Mouse (Mus musculus) kidney, adult 8-10 months (tissue): ENCODE measurements around the gene Hoxd3.

ENCODE experiments used
- DNase-seq, 2 experiments: peaks; one replicate each; pipeline ENCODE4 v3.0.0; 2022

The Hoxd3 gene

DNA sequence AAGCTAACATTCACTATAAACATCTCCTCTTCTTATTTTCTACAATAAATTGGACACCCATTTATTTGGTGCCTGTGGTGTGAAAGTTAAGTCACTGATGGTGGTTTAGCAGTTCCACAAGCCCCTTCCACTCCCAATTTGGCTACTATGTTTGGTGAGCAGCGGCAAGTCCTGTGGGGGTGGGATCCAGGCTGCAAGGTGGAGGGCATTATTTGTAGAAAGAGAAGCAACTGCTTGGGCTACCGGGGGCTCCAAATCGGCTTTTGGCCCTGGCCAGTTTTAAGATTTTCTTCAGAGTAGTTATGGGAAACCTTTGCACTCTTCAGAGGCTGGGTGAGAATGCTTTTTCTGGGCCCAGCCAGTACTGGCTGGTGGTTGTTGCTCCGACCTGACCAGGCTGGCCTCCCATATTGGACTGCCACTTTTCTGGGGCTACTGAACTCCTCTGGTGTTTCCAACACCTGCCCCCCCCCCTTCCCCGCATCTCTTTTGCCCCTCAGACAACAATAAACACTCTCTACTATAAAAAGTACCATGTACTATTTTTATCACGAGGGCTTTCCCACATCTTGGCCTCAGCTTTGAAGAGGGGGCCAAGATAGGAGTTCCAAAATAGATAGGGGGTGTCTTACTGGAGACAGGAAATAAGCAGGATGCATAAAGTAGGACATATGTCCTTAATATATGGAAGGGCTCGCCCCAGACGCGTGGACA lies 20.2 kb downstream of the Hoxd3 start:
- DNase-seq, result no peak

DNA sequence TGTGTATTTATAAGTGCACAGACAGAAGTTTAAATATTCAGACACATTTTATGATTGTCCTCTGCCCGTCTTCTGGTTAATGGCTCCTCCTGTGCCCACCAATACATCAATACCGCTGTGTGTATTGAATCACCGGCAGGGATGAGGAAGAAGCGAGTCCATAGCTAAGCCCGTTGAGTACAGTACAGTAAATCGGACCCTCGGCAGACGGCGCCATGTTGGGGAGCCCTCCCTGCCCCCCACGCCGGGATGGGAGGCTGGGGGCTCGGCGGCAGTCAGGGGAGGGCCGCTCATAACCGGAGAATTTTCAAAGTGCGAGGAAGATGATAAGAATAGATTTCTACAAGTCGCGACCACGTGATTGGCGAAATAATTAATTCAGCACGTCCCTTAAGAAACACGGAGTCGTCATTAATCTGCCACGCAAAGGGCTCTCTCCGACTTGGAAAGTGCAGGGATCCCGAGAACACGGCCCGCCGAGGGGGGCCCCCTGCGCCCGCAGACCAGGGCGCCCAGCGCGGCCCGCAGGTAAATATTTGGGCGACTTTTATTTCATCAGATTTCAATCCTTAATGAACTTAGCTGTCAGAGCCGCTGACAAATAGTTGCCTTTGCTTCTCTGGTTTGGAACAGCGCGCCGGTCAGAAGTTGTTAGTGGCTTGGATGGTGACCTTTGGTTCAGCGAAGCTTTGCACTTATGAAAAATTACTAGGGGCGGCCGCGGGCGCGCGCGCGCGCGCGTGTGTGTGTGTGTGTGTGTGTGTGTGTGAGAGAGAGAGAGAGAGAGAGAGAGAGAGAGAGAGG lies 21.0 kb downstream of the Hoxd3 start:
- DNase-seq, result no peak

DNA sequence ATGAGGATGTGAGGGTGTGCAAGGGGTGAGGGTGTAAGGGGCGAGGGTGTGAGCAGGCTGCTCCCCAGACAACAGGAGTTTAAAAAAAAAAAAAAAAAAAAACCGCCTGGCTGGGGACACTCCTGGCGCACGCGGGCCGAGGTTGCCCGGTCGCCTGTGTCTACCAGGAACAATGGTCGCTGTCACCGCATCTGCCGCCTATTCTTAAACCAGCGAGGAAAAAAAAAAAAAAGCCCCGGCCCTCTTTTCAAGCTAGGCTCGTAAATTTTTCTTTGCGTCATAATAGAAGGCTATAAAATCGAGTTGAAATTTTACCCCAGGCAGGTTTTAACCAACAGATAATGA lies 21.6 kb downstream of the Hoxd3 start:
- DNase-seq, result no peak

DNA sequence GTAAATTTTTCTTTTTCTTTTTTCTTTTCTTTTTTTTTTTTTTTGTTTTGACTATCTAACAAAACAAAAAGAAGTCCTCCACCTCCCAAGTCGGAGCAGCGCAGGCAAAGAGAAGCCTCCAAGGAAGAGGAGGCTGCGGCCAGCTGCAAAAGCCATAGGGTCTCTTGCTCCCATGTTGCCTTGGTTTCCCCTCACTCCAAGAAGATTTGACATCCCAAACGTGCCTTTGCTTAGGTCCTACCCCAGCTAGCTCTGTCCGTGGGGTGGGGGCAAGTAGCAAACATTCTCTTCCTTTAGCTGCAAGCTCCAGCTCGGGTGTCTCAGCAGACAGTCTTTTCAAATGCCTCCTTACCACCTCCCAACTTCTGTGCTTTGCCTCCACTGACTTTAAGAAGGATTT lies 22.0 kb downstream of the Hoxd3 start:
- no peak for DNase-seq

DNA sequence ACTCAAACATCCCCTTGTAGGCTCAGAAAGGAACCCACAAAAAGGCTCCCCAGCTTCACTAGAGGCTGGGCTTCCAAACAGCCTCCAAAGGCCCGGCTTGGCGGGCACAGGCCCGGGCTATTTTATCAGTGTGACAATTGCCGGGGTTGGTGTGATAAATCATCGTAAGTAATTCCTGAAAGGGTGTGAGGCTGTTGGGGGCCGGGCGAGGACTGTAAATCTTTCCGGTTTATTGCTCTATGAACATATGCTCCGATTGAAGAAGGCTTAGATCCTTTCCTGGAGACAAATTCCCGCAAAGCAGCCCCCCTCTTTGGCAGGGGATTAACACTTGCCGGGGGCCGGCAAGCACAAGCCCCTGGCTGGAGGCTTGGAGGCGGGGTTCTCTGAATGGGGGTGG lies 22.7 kb downstream of the Hoxd3 start:
- no peak for DNase-seq

DNA sequence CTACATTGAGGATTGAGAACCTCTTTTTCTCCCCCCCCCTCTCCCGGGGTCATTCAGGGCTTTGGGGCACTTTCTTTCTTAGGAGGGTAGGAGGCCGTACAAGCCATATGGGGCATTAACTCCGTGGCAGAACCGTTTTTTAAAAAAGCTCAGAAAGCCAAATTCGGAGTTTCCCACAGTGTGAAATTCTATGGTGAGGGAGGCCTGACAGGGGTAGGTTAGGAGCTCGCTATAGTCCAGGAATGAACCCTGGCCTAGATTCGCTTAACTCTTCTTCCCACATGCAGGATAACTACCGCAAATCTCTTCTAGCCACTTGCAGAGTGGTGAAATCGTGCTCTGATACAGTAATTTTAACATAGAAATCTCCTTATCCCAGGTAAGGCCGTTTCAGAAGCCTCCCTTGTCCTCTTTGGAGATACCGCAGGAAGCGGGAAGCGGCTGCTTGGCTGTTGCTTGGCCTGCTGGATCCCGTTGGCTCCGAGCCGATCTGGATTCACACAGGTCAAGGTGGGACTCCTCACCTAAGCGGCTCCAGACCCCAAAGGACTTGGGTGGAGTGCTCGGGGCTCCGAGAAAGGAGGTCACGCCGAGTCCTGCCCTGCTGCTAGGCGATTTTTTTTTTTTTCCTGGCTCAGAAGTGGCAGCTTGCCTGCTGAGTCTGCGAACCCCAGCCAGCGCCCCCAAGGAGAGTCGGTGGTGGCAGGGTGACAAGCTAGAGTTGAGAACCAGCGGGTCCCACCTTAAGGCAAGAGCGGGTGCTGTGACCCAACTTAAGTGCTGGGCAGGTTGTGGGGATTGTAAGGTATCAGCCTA lies 23.5 kb downstream of the Hoxd3 start:
- DNase-seq, result no peak

DNA sequence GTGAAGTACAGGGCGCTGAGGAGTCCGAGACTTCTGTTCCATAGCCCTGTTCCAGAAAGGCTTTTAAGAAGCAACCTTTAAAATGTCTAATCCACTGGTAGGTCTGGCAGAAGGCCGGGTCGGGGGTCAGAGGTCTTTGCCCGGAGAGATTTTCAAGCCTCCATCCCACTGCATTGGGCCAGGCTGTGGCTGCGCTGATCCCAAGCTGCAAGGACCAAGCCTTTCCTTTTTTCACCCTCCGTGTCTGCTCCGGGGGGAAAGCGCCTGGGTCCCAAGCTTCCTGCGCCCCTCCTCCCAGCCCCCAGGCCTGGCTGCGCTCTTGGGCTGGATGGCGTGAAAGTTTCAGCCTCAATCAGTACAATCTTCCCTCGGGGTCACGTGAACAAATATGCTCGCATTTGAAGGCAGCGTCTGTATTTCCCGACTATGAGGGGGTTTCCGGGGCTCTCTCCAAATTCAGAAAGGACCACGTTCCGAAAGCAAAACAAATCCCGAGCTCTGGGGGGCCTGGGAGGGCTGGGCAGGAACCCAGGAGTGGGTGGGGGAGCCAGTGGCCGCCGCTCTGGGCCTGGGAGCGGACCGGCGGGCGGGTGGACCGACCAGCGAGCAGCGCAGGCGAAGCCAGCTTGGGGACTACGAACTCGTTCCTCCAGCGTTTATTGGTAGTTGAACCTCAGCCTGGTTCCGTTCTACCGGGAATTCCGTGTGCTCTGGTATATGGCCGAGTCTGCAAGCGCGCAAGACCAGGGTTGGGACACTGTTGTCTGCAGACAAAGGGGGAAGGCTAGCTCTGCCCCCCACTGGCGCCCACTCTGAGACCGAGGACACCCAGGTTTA lies 24.3 kb downstream of the Hoxd3 start:
- DNase-seq, result no peak

DNA sequence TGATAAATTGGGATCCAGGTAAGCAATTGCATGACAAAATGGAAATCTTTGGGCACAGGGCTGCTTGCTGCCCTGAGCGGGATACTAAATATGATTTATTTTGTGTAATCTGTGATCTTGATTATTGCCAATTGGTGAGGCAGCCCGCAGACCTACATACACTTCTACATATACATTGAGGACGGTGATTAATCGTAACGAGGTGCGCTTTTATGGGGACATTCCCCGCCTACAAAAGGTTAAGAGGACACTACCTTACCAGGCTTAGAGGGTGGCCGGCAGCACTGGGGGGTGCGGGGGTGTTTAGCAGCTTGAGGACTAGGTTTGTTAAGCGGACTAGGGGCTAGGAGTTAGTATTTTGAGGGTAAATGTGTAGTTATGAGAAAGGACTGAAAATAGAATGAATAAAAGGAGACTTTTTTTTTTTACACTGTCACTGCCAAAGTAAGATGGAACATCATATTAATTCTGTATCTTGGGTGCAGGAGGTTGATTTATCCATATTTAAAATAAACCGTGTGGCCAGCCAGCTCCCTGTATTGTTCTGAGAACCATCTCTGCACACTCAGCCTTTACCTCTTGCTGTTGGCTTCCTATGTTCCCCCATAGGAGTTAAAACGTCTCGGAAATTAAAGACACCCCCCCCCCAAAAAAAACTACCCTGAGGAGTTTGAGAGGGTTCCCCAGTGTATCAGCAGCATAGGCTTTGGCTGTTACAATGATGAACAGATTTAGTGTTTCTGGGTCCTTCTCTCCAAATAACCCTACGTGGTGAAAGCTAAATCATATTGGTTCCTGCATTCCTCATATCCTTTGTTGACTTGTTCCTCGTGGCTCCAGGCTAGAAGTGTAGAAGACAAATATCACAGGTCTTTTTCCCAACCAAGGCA lies 25.2 kb downstream of the Hoxd3 start:
- no peak for DNase-seq

DNA sequence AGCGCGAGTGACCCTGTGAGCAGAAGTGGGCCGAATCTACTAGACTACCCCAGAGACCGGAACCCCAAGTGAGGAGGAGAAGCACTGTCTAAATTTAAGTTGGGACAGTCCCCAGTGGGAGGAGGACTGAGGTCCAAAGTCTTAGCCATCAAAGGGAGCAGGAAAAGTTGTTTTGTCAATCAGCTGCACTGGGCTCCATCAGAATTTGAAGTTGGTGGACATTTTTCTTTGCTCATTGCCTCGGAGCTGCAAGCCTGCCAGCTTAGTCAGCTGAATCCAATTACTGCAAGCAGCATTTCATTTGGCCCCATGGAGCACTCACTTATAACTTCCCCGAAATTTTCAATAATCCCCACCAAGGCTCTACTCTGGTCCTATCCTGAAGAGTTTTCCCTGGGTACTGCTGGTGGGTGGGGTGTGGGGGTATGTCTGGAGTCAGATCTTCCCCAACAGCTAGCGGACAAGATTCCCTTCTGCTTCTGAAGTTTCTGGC lies 25.9 kb downstream of the Hoxd3 start:
- DNase-seq, result no peak

DNA sequence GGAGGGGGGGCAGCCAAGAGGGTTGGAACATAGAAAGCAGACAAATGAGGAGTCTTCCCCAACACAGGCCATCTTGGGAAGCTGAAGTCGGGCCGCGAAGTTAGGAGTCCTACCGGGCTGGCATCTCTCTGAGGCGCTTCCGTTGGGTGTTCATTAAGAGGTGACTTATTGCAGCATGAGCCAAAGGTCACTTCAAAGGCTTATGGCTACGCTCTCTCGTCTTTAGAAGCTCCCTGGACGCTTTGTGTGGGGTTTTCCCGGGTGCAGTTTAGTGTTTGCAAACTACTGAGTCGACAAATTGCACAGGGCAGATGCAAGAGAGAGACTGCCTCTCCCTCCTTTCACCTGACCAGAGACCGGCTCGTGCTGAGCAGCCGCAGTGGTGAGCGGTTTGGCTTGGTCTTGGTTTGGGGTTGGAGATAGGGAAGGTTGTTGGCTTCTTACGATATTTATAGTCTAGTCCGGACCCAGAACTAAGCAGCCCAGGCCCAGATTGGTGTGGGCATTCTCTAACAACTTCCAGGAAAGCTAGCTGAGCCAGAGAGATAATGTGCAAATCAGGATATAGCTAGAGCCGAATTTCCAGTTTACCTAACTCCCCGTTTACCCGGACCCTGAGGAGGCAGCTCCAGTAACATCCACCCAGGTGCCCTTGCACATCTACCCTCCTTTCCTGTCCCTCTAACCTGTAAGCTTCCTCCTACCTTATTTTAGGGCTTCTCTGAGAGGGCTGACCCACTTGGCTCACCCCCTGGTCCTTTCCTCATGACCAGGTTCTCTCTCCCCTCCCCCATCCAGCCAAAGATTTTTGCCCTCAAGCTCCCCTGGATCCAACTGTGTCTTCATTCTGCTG lies 27.1 kb downstream of the Hoxd3 start:
- DNase-seq, result peak in 1 of 2 experiments; percentile 46

DNA sequence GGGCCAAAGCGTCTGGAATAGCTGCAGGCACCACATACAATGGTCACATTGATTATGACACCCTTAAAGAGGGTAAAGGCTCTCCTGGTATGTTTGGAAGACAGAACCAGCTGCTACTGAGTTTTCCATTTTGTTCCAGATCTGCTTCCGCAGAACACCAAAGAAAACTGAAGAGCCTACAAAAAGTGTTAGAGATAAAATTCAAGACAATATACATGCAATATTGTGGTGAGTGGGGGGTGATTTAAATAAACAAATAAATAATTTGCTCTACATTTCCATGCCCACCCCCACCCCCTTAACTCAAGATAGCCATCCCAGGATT lies 27.7 kb downstream of the Hoxd3 start:
- DNase-seq, result no peak

DNA sequence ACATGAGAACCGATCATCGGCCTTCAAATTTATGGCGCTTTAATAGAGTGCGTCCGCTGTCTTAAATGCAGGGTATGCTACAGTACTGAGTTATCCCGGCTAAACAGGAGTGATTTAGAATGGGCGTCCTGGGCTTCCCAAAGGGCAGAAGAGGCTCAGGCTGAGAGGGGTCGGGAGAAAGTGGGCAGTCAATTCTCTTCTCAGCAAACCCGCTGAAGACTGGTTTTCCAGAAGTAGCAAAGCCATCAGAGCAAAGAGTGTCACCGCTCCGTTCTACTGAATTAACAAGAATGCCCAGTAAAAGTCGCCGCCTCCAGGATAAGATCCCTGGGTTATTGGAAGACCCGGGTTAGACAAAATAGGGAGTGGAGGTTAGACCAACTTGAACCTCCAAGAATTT lies 28.1 kb downstream of the Hoxd3 start:
- no peak for DNase-seq

DNA sequence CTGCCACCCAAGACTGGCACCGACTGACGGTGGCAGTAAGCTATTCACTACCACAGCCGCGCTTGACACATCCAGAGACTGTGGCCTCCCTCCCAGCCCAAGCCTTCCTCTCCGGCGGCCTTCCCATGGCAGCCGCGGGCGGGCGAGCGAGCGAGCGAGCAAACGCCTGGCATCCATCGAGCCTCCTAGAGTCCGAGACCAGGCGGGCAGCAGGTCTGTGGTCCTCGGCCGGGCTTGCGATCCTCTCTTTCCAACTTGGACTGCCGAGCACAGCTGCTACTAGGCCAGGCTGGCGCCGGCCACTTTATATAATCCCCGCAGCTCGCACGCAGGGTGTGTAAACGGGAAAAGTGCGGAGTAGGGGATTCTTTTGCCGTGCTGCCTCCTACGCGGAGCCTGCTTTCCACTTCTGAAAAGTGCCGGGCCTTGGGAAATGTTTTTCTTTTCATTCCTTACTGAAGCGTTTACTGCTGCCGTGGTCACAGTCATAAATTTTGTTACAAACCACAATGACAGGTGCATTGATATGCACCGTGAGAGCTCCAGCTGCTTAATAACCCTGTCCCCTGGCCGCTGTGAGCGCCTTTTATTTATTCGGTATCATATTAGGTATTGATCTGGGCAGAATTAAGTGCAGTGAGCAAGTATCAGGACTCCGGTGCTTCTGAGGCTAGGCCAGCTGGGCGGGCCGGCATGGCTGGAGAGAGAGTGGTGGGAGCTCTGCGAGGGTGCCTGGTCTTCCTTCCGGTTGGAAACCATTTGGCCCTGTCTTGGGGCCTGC lies 28.8 kb downstream of the Hoxd3 start:
- DNase-seq, result no peak

DNA sequence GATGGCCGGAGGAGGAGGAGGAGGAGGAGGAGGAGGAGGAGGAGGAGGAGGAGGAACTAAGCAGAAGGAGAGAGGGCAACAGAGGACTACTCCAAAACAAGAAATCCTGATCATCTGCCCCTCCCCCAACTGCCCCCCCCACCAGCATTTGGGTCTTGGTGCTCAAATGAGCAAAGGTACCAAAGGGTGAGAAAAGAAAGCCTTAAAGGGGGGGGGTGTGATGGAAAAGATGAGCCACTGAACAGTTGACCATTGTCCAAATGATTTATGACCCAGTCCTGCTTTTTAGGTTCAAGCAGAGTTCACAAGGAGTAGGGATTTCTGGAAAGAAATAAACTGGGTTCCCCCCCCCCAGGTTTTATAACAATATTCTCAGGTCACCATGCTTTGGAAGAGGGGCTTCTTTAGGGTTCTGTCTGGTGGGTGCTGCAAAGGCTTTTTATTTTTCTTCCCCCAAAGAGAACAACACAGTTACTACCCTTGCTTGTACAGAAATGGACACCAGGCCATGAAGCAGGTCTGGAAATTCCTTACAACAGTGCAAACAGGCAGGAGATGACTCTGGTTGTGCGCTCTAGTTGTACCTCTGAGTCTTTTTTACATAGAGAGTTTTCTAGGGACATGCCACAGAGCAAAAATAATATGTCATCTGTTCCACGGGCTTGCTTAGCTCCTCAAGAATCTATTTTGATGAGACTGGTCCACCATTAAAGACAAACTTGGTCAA lies 29.7 kb downstream of the Hoxd3 start:
- no peak for DNase-seq

DNA sequence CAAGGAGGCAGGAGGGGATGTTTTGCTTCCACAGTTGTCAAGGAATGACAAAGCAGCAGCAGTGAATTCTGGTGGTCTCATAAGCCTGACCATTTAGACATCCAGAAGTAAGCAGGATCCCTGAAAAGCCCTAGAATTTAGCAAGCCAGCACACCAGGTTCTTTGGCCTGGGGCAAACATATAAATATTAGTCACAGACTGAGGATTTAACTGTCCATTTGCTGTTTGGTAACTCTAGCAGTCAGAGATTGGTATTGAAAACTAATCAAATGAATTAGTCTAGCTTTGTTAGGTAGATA lies 30.2 kb downstream of the Hoxd3 start:
- no peak for DNase-seq

DNA sequence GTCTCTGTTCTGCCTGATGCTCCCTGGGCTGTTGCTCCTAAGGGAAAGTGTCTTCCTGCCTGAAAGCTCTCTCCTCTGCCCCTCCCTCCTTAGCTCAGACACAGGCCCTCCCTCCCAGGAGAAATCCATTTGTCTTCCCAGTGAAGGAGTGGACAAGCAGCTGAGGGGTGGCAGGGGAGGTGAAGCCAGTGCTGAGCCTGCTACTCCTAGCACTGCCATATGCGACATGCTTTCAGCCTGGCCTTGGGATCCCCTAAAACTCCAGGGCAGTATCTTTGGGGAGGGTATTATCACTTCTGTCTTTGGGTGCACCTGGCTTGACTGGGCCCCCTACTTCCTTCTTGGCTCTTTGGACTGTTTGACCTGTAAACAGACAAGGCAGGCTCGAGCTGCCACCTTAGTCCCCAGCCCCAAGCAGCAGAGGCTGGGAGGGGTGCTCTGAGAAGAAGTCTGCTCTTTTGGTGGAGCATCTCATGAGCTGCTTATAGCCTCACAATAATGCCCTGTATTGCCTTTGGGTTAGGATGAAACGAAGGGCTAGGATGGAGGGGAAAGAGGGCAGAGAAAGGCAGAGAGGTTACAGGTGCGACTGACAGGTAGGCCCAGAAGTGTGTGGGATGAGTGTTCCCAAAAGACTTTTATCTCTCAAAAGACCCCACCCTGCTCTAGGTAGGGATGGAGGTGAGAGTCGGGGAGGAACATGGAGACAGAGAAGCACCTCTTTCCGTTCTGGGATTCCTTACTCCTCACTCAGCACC lies 34.0 kb downstream of the Hoxd3 start:
- DNase-seq, result no peak

DNA sequence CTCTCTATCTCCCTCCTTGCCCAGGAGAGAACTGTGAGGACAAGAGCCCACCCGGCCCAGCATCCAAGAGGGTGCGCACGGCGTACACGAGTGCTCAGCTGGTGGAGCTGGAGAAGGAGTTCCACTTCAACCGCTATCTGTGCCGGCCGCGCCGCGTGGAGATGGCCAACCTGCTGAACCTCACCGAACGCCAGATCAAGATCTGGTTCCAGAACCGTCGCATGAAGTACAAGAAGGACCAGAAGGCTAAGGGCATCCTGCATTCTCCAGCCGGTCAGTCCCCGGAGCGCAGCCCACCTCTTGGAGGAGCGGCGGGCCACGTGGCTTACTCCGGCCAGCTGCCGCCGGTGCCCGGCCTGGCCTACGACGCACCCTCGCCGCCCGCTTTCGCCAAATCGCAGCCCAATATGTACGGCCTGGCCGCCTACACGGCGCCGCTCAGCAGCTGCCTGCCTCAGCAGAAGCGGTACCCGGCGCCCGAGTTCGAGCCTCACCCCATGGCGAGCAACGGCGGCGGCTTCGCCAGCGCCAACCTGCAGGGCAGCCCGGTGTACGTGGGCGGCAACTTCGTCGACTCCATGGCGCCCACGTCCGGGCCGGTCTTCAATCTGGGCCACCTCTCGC lies 34.7 kb downstream of the Hoxd3 start:
- DNase-seq, result no peak

DNA sequence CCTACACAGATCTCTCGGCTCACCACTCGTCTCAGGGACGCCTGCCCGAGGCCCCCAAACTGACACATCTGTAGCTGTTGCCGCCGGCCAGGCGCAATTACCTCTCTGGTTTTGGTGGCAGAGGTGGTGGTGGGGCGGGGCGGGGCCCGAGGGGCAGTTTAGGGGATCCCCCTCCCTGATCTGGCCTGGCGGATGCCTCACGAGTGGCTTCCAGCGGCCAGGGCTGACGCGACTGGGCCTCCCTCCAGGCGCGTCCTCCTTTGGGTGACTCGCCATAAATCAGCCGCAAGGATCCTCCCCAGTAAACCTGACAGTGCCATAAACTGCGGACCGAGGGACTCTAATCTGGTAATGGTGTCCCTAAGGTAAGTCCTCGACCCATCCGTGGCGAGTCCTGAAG lies 35.3 kb downstream of the Hoxd3 start:
- no peak for DNase-seq
